ENCODE assay signal across 26 mouse cellular contexts in genomic region chr11:90657527-90657926, GRCm38 (mm10). TPM values are rescaled to one million over a fixed set of nuclear protein-coding genes. Genes with fewer than 3 reads are reported as not detected.
DNase-seq lines count a peak whose midpoint lies in the region; ATAC-seq and TF ChIP-seq lines count a peak whose summit lies in the region.
"Had no signal": no experiment of that assay in that cellular context is flagged by ENCODE, and none has a peak within 500 bp of the region (broad histone marks: within the 10 kb centered on the region; RNA-seq: fewer than 3 reads in every experiment).

No protein-coding gene starts in this region.

- 58% methylated on average over 12 of the region's 12 CpGs for WGBS in lung, postnatal 0 days
- 67% methylated on average over 12 of the region's 12 CpGs for WGBS in stomach, postnatal 0 days

- DNase-seq in lung, adult 18-20 months, result peak; percentile 55 to 57
- DNase-seq in lung, postnatal 14 days, result no peak
- peak; percentile 43 for DNase-seq in lung, postnatal 0 days (ENCODE audit: low spot score)
- peak; percentile 15 for DNase-seq in lung, postnatal 25 days (ENCODE audit: low spot score)
- DNase-seq in stomach, postnatal 0 days (ENCODE audit: low spot score), result peak; percentile 61
- DNase-seq in cerebellum, postnatal 10 days, result no peak
- no peak for DNase-seq in left cerebral cortex, adult 18-20 months (ENCODE audit: low spot score in 2 of 2)
- no peak for DNase-seq in adrenal gland, postnatal 10 days
- DNase-seq: adrenal gland, adult 2 months; adrenal gland, postnatal 25 days; cerebellum, adult 11-12 months; cerebellum, adult 8-10 months; cerebellum, postnatal 14 days; forebrain, postnatal 0 days; gastrocnemius, adult 2 months; gastrocnemius, postnatal 14 days; heart, adult 2 months; heart, postnatal 14 days; heart, postnatal 4 days had no signal

- peak; percentile 77 for ATAC-seq in lung, postnatal 0 days
- peak; percentile 91 for ATAC-seq in stomach, postnatal 0 days (ENCODE audit: low FRiP score, low TSS enrichment)
- ATAC-seq: CD4-positive, CD25-positive, alpha-beta regulatory T cell, adult 4 months; forebrain, embryonic 14.5 days; forebrain, postnatal 0 days had no signal

- no peak overlapping the region for H3K4me2 ChIP-seq in lung, postnatal 0 days (replicated peaks; ENCODE audit: low read depth, low read length)
- no peak overlapping the region for H3K4me2 ChIP-seq in stomach, postnatal 0 days (replicated peaks; ENCODE audit: low read depth)
- H3K4me2 ChIP-seq: embryonic facial prominence, embryonic 12.5 days; embryonic facial prominence, embryonic 15.5 days; heart, embryonic 13.5 days; hindbrain, embryonic 14.5 days had no signal

- no peak for TF ChIP-seq CTCF in lung, postnatal 0 days (IDR thresholded peaks at IDR 0.05)
- TF ChIP-seq CTCF in stomach, postnatal 0 days (IDR thresholded peaks at IDR 0.05; ENCODE audit: low read depth), result no peak

- H3K9ac ChIP-seq in lung, postnatal 0 days (replicated peaks; ENCODE audit: low read depth), result no peak overlapping the region
- no peak overlapping the region for H3K9ac ChIP-seq in stomach, postnatal 0 days (ENCODE audit: low read length)
- H3K9ac ChIP-seq: embryonic facial prominence, embryonic 12.5 days; embryonic facial prominence, embryonic 15.5 days; forebrain, postnatal 0 days; heart, embryonic 13.5 days; hindbrain, embryonic 14.5 days had no signal

- H3K4me3 ChIP-seq in lung, postnatal 0 days (ENCODE audit: low read depth, low read length), result no peak overlapping the region
- H3K4me3 ChIP-seq in stomach, postnatal 0 days (ENCODE audit: low read depth, low read length), result no peak overlapping the region
- H3K4me3 ChIP-seq: embryonic facial prominence, embryonic 12.5 days; embryonic facial prominence, embryonic 15.5 days; gastrocnemius, adult 2 months; heart, adult 2 months; heart, embryonic 10.5 days; heart, embryonic 13.5 days had no signal

- peaks cover 4% of the 10 kb centered on the region; the same call in 1 of the 2 replicates for H3K36me3 ChIP-seq in lung, postnatal 0 days (ENCODE audit: insufficient read depth, low read length)
- H3K36me3 ChIP-seq in stomach, postnatal 0 days (ENCODE audit: control insufficient read depth, insufficient read depth, low read length), result peaks cover 11% of the 10 kb centered on the region; the same call in 1 of the 2 replicates

- H3K27ac ChIP-seq in lung, postnatal 0 days (ENCODE audit: low read length), result peak overlapping the region; percentile 43; the same call in 1 of the 2 replicates
- H3K27ac ChIP-seq in stomach, postnatal 0 days (replicated peaks), result 0 out of 2 replicates have a peak overlapping the region, but pooled peaks have one; percentile 49
- H3K27ac ChIP-seq: embryonic facial prominence, embryonic 12.5 days; embryonic facial prominence, embryonic 15.5 days; gastrocnemius, adult 2 months; heart, adult 2 months; heart, embryonic 10.5 days; heart, embryonic 13.5 days; hindbrain, embryonic 14.5 days had no signal

- H3K9me3 ChIP-seq in lung, postnatal 0 days (ENCODE audit: low read length), result no peaks in the 10 kb centered on the region
- H3K9me3 ChIP-seq in stomach, postnatal 0 days (ENCODE audit: control insufficient read depth, low read length), result no peaks in the 10 kb centered on the region
- H3K9me3 ChIP-seq: embryonic facial prominence, embryonic 12.5 days; embryonic facial prominence, embryonic 15.5 days; heart, embryonic 10.5 days; heart, embryonic 13.5 days had no signal

- H3K4me1 ChIP-seq in lung, postnatal 0 days (ENCODE audit: insufficient read depth, low read depth, low read length), result no peaks in the 10 kb centered on the region
- H3K4me1 ChIP-seq in stomach, postnatal 0 days (replicated peaks; ENCODE audit: control insufficient read depth, insufficient read depth), result no peaks in the 10 kb centered on the region
- H3K4me1 ChIP-seq: embryonic facial prominence, embryonic 12.5 days; embryonic facial prominence, embryonic 15.5 days; heart, embryonic 10.5 days; heart, embryonic 13.5 days had no signal

- TF ChIP-seq EP300 in lung, postnatal 0 days (IDR thresholded peaks at IDR 0.05), result no peak
- TF ChIP-seq EP300 in stomach, postnatal 0 days (optimal IDR thresholded peaks at IDR 0.05), result no peak

- no peaks in the 10 kb centered on the region for H3K27me3 ChIP-seq in lung, postnatal 0 days (replicated peaks; ENCODE audit: insufficient read depth, low read length)
- H3K27me3 ChIP-seq in stomach, postnatal 0 days (ENCODE audit: control insufficient read depth, insufficient read depth, low read length), result no peaks in the 10 kb centered on the region
- H3K27me3 ChIP-seq: embryonic facial prominence, embryonic 12.5 days; embryonic facial prominence, embryonic 15.5 days; heart, embryonic 13.5 days had no signal

RNA-seq across cellular contexts. Expression of gene Cox11, which starts 19.6 kb away (rescaled TPM):
- polyA plus RNA-seq in lung, postnatal 0 days (2015; fragmentation: Nextera tagmentation; extraction: Ambion mirVana), result 17.6 and 20.0 TPM in 2 replicates
- polyA plus RNA-seq in stomach, postnatal 0 days (2015; fragmentation: Nextera tagmentation; extraction: Ambion mirVana), result 23.6 and 28.4 TPM in 2 replicates
- 10 to 100 TPM; 26.4 to 30.5 TPM for total RNA-seq in left cerebral cortex, adult 18-20 months (2021)
- total RNA-seq in adrenal gland, postnatal 10 days (2021), result 10 to 100 TPM; 24.5 to 28.6 TPM

RNA-seq across cellular contexts. Expression of gene Stxbp4, which starts 19.6 kb away (rescaled TPM):
- polyA plus RNA-seq in lung, postnatal 0 days (2015; fragmentation: Nextera tagmentation; extraction: Ambion mirVana), result 4.2 and 6.9 TPM in 2 replicates
- polyA plus RNA-seq in stomach, postnatal 0 days (2015; fragmentation: Nextera tagmentation; extraction: Ambion mirVana), result 2.7 and 3.4 TPM in 2 replicates
- total RNA-seq in left cerebral cortex, adult 18-20 months (2021), result 10 to 100 TPM; 10.6 to 11.4 TPM
- 1 to 10 TPM; 6.4 to 9.1 TPM for total RNA-seq in adrenal gland, postnatal 10 days (2021)

RNA-seq across cellular contexts. Expression of gene Tom1l1, which starts 30.6 kb away (rescaled TPM):
- 31.9 and 32.5 TPM in 2 replicates for polyA plus RNA-seq in lung, postnatal 0 days (2015; fragmentation: Nextera tagmentation; extraction: Ambion mirVana)
- 36.5 and 37.1 TPM in 2 replicates for polyA plus RNA-seq in stomach, postnatal 0 days (2015; fragmentation: Nextera tagmentation; extraction: Ambion mirVana)
- 10 to 100 TPM; 27.5 to 32.3 TPM for total RNA-seq in left cerebral cortex, adult 18-20 months (2021)
- 10 to 100 TPM; 25.0 to 31.4 TPM for total RNA-seq in adrenal gland, postnatal 10 days (2021)

Comparison
In these comparisons a context has a peak if more than half of its experiments do, and no peak if none do; other contexts are left out.
1. DNase-seq: peak in lung, adult 18-20 months (2 of 2), lung, postnatal 0 days (single experiment), lung, postnatal 25 days (single experiment) and stomach, postnatal 0 days (single experiment); none in lung, postnatal 14 days (single experiment), cerebellum, postnatal 10 days (0 of 2), left cerebral cortex, adult 18-20 months (0 of 2) and adrenal gland, postnatal 10 days (single experiment).